In the genomic region with DNA sequence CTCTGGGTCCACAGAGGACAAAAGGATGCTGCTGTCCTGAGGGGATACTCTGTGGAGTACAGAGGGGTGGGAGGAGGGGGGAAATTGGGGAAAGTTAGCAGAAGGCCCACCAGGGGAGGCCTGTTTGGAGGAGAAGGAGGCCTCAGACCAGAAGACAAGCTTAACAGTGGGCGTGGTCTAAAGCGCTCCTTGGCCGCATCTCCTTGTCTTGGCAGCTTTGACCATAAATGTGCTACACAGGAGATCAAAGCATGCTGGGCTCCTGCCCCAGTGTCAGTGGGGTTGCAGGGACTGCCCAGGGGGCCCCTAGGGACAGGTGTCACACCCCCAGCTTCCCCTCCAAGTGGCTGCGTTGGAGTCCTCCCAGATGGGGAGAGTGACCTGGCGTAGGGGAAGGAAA, we compare ENCODE assay signal across 19 mouse cellular contexts. TPM values are rescaled to one million over a fixed set of nuclear protein-coding genes. Genes with fewer than 3 reads are reported as not detected.
DNase-seq lines count a peak whose midpoint lies in the region; ATAC-seq and TF ChIP-seq lines count a peak whose summit lies in the region.
"Had no signal": no experiment of that assay in that cellular context is flagged by ENCODE, and none has a peak within 500 bp of the region (broad histone marks: within the 10 kb centered on the region; RNA-seq: fewer than 3 reads in every experiment).

No protein-coding gene starts in this region.

- H3K4me3 ChIP-seq in intestine, embryonic 14.5 days (ENCODE audit: low read depth, low read length), result no peak overlapping the region
- no peak overlapping the region for H3K4me3 ChIP-seq in intestine, postnatal 0 days (ENCODE audit: low read depth, low read length)
- H3K4me3 ChIP-seq in lung, embryonic 16.5 days (ENCODE audit: low read length), result no peak overlapping the region
- H3K4me3 ChIP-seq in embryonic facial prominence, embryonic 14.5 days (ENCODE audit: low read depth, low read length), result no peak overlapping the region
- H3K4me3 ChIP-seq in stomach, embryonic 15.5 days (replicated peaks), result no peak overlapping the region
- H3K4me3 ChIP-seq: forebrain, embryonic 15.5 days; heart, embryonic 15.5 days; limb, embryonic 12.5 days; liver, embryonic 15.5 days; midbrain, embryonic 12.5 days had no signal

- 0 out of 2 replicates have a peak, but pooled peaks cover 10% of the 10 kb centered on the region for H3K27me3 ChIP-seq in intestine, embryonic 14.5 days (replicated peaks; ENCODE audit: control insufficient read depth, insufficient read depth, low read length)
- H3K27me3 ChIP-seq in intestine, postnatal 0 days (replicated peaks; ENCODE audit: control insufficient read depth, insufficient read depth, low read length), result peaks cover 23% of the 10 kb centered on the region; the same call in 1 of the 2 replicates
- peaks cover 26% of the 10 kb centered on the region for H3K27me3 ChIP-seq in lung, embryonic 16.5 days (ENCODE audit: control insufficient read depth, insufficient read depth, low read depth, low read length)
- H3K27me3 ChIP-seq in embryonic facial prominence, embryonic 14.5 days (replicated peaks; ENCODE audit: control insufficient read depth, insufficient read depth, low read length), result peaks cover 15% of the 10 kb centered on the region
- H3K27me3 ChIP-seq in stomach, embryonic 15.5 days (replicated peaks), result peaks cover 18% of the 10 kb centered on the region

- H3K4me2 ChIP-seq in intestine, embryonic 14.5 days (ENCODE audit: low read length), result no peak overlapping the region
- no peak overlapping the region for H3K4me2 ChIP-seq in intestine, postnatal 0 days (replicated peaks; ENCODE audit: low read depth)
- H3K4me2 ChIP-seq in lung, embryonic 16.5 days (ENCODE audit: low read depth, low read length), result no peak overlapping the region
- H3K4me2 ChIP-seq in embryonic facial prominence, embryonic 14.5 days (ENCODE audit: low read depth, low read length), result no peak overlapping the region
- no peak overlapping the region for H3K4me2 ChIP-seq in stomach, embryonic 15.5 days
- H3K4me2 ChIP-seq: forebrain, embryonic 15.5 days; heart, embryonic 15.5 days; limb, embryonic 12.5 days; liver, embryonic 15.5 days; midbrain, embryonic 12.5 days had no signal

- H3K36me3 ChIP-seq in intestine, embryonic 14.5 days (ENCODE audit: control insufficient read depth, insufficient read depth, low read length), result no peaks in the 10 kb centered on the region
- H3K36me3 ChIP-seq in intestine, postnatal 0 days (ENCODE audit: control insufficient read depth, insufficient read depth), result no peaks in the 10 kb centered on the region
- no peaks in the 10 kb centered on the region for H3K36me3 ChIP-seq in lung, embryonic 16.5 days (ENCODE audit: control insufficient read depth, insufficient read depth, low read length)
- no peaks in the 10 kb centered on the region for H3K36me3 ChIP-seq in embryonic facial prominence, embryonic 14.5 days (ENCODE audit: control insufficient read depth, insufficient read depth, low read length)
- no peaks in the 10 kb centered on the region for H3K36me3 ChIP-seq in stomach, embryonic 15.5 days
- H3K36me3 ChIP-seq: forebrain, embryonic 15.5 days; heart, embryonic 15.5 days; limb, embryonic 12.5 days; liver, embryonic 15.5 days; midbrain, embryonic 12.5 days had no signal

- no peak for DNase-seq in intestine, embryonic 14.5 days (ENCODE audit: low spot score)
- DNase-seq in lung, postnatal 4 days, result no peak
- DNase-seq in embryonic facial prominence, embryonic 14.5 days (ENCODE audit: low spot score), result peak; percentile 63
- no peak for DNase-seq in cerebellum, adult 11 months
- no peak for DNase-seq in cerebellum, adult 18-20 months
- DNase-seq: adrenal gland, postnatal 36 days; cerebellum, adult 9-11 months; heart, adult 11 months; thymus, adult 2 months had no signal

- no peak overlapping the region for H3K9ac ChIP-seq in intestine, embryonic 14.5 days (ENCODE audit: low read length)
- H3K9ac ChIP-seq in intestine, postnatal 0 days (ENCODE audit: low read depth, low read length), result no peak overlapping the region
- no peak overlapping the region for H3K9ac ChIP-seq in lung, embryonic 16.5 days (ENCODE audit: low read length)
- no peak overlapping the region for H3K9ac ChIP-seq in embryonic facial prominence, embryonic 14.5 days (ENCODE audit: low read depth, low read length)
- no peak overlapping the region for H3K9ac ChIP-seq in stomach, embryonic 15.5 days
- H3K9ac ChIP-seq: forebrain, embryonic 15.5 days; heart, embryonic 15.5 days; limb, embryonic 12.5 days; liver, embryonic 15.5 days; midbrain, embryonic 12.5 days had no signal

- TF ChIP-seq CTCF in intestine, postnatal 0 days (IDR thresholded peaks at IDR 0.05; ENCODE audit: low read depth), result no peak

- no peak overlapping the region for H3K27ac ChIP-seq in intestine, embryonic 14.5 days (ENCODE audit: low read depth)
- no peak overlapping the region for H3K27ac ChIP-seq in intestine, postnatal 0 days (ENCODE audit: low read depth, low read length)
- no peak overlapping the region for H3K27ac ChIP-seq in lung, embryonic 16.5 days (ENCODE audit: low read length)
- no peak overlapping the region for H3K27ac ChIP-seq in embryonic facial prominence, embryonic 14.5 days (replicated peaks; ENCODE audit: low read depth, low read length)
- H3K27ac ChIP-seq in stomach, embryonic 15.5 days, result no peak overlapping the region
- H3K27ac ChIP-seq: forebrain, embryonic 15.5 days; heart, embryonic 15.5 days; limb, embryonic 12.5 days; liver, embryonic 15.5 days; macrophage; midbrain, embryonic 12.5 days had no signal

- 33% methylated on average over 5 of the region's 5 CpGs for WGBS in intestine, embryonic 14.5 days
- 27% methylated on average over 5 of the region's 5 CpGs for WGBS in intestine, postnatal 0 days
- whole genome bisulfite sequencing in lung, embryonic 16.5 days, result 36% methylated on average over 5 of the region's 5 CpGs
- WGBS in embryonic facial prominence, embryonic 14.5 days, result 39% methylated on average over 4 of the region's 5 CpGs
- WGBS in stomach, embryonic 15.5 days, result 36% methylated on average over 5 of the region's 5 CpGs

- ATAC-seq in intestine, embryonic 14.5 days (replicated peaks; ENCODE audit: low FRiP score, low TSS enrichment, low read depth), result 0 out of 2 replicates have a peak, but pooled peaks have one; percentile 13
- ATAC-seq in intestine, postnatal 0 days, result no peak
- 0 out of 2 replicates have a peak, but pooled peaks have one; percentile 15 for ATAC-seq in lung, embryonic 16.5 days (ENCODE audit: low read depth)
- no peak for ATAC-seq in embryonic facial prominence, embryonic 14.5 days (ENCODE audit: low read depth)
- peak; percentile 37; the same call in 1 of the 2 replicates for ATAC-seq in stomach, embryonic 15.5 days (ENCODE audit: insufficient read depth, low FRiP score, low read depth)
- ATAC-seq: forebrain, embryonic 15.5 days; inflammation-experienced regulatory T-cells, adult 6 months had no signal

- no peaks in the 10 kb centered on the region for H3K9me3 ChIP-seq in intestine, embryonic 14.5 days (ENCODE audit: control insufficient read depth, low read length)
- no peaks in the 10 kb centered on the region for H3K9me3 ChIP-seq in intestine, postnatal 0 days (ENCODE audit: control insufficient read depth)
- no peaks in the 10 kb centered on the region for H3K9me3 ChIP-seq in lung, embryonic 16.5 days (ENCODE audit: control insufficient read depth, low read length)
- no peaks in the 10 kb centered on the region for H3K9me3 ChIP-seq in embryonic facial prominence, embryonic 14.5 days (ENCODE audit: control insufficient read depth, low read length)
- no peaks in the 10 kb centered on the region for H3K9me3 ChIP-seq in stomach, embryonic 15.5 days
- H3K9me3 ChIP-seq: forebrain, embryonic 15.5 days; heart, embryonic 15.5 days; limb, embryonic 12.5 days; liver, embryonic 15.5 days; midbrain, embryonic 12.5 days had no signal

- H3K4me1 ChIP-seq in intestine, embryonic 14.5 days (replicated peaks; ENCODE audit: control insufficient read depth, insufficient read depth, low read length), result peaks cover 21% of the 10 kb centered on the region
- no peaks in the 10 kb centered on the region for H3K4me1 ChIP-seq in intestine, postnatal 0 days (replicated peaks; ENCODE audit: control insufficient read depth, insufficient read depth, low read length)
- peaks cover 12% of the 10 kb centered on the region for H3K4me1 ChIP-seq in lung, embryonic 16.5 days (replicated peaks; ENCODE audit: control insufficient read depth, insufficient read depth, low read length)
- H3K4me1 ChIP-seq in embryonic facial prominence, embryonic 14.5 days (ENCODE audit: control insufficient read depth, insufficient read depth, low read length), result peaks cover 51% of the 10 kb centered on the region
- H3K4me1 ChIP-seq in stomach, embryonic 15.5 days, result peaks cover 39% of the 10 kb centered on the region

RNA-seq across cellular contexts. Expression of a gene that starts 22.9 kb away (rescaled TPM):
- polyA plus RNA-seq in intestine, embryonic 14.5 days (2014; fragmentation: Nextera tagmentation; extraction: Ambion mirVana), result 300 and 305 TPM in 2 replicates
- 133 and 147 TPM in 2 replicates for polyA plus RNA-seq in intestine, postnatal 0 days (2015; fragmentation: Nextera tagmentation; extraction: Ambion mirVana)
- polyA plus RNA-seq in lung, embryonic 16.5 days (2015; fragmentation: Nextera tagmentation; extraction: Ambion mirVana), result 167 and 190 TPM in 2 replicates
- polyA plus RNA-seq in embryonic facial prominence, embryonic 14.5 days (2014; fragmentation: Nextera tagmentation; extraction: Ambion mirVana), result 238 and 240 TPM in 2 replicates
- 225 and 238 TPM in 2 replicates for polyA plus RNA-seq in stomach, embryonic 15.5 days (2015; fragmentation: Nextera tagmentation; extraction: Ambion mirVana)

RNA-seq across cellular contexts. Expression of a gene that starts 56.3 kb away (rescaled TPM):
- polyA plus RNA-seq in intestine, embryonic 14.5 days (2014; fragmentation: Nextera tagmentation; extraction: Ambion mirVana), result 15.3 and 17.6 TPM in 2 replicates
- polyA plus RNA-seq in intestine, postnatal 0 days (2015; fragmentation: Nextera tagmentation; extraction: Ambion mirVana), result 7.2 and 7.4 TPM in 2 replicates
- polyA plus RNA-seq in lung, embryonic 16.5 days (2015; fragmentation: Nextera tagmentation; extraction: Ambion mirVana), result 4.3 and 4.6 TPM in 2 replicates
- 47.5 and 58.7 TPM in 2 replicates for polyA plus RNA-seq in embryonic facial prominence, embryonic 14.5 days (2014; fragmentation: Nextera tagmentation; extraction: Ambion mirVana)
- 10.2 and 10.9 TPM in 2 replicates for polyA plus RNA-seq in stomach, embryonic 15.5 days (2015; fragmentation: Nextera tagmentation; extraction: Ambion mirVana)
- polyA plus RNA-seq: inflammation-experienced regulatory T-cells, adult 6 months had no signal

Comparison
In these comparisons a context has a peak if more than half of its experiments do, and no peak if none do; other contexts are left out.
1. ATAC-seq: peak in intestine, embryonic 14.5 days (single experiment), lung, embryonic 16.5 days (single experiment) and stomach, embryonic 15.5 days (single experiment); none in intestine, postnatal 0 days (single experiment) and embryonic facial prominence, embryonic 14.5 days (single experiment).